12 mouse cellular contexts compared by ENCODE assay signal in genomic region chr9:34559102-34559501, GRCm38 (mm10).
DNase-seq lines count a peak whose midpoint lies in the region; ATAC-seq lines count a peak whose summit lies in the region.
"Had no signal": no experiment of that assay in that cellular context is flagged by ENCODE, and none has a peak within 500 bp of the region (broad histone marks: within the 10 kb centered on the region; RNA-seq: fewer than 3 reads in every experiment).

No protein-coding gene starts in this region.

- 0 out of 2 replicates have a peak overlapping the region, but pooled peaks have one; percentile 16 for H3K4me2 ChIP-seq in kidney, embryonic 15.5 days
- no peak overlapping the region for H3K4me2 ChIP-seq in embryonic facial prominence, embryonic 13.5 days
- H3K4me2 ChIP-seq in hindbrain, embryonic 12.5 days (replicated peaks) = no peak overlapping the region
- H3K4me2 ChIP-seq in midbrain, embryonic 13.5 days (replicated peaks) = 0 out of 2 replicates have a peak overlapping the region, but pooled peaks have one; percentile 26
- H3K4me2 ChIP-seq: heart, embryonic 13.5 days; liver, embryonic 15.5 days had no signal

- H3K27me3 ChIP-seq in kidney, embryonic 15.5 days = no peaks in the 10 kb centered on the region
- 0 out of 2 replicates have a peak, but pooled peaks cover 2% of the 10 kb centered on the region for H3K27me3 ChIP-seq in embryonic facial prominence, embryonic 13.5 days
- H3K27me3 ChIP-seq in hindbrain, embryonic 12.5 days = no peaks in the 10 kb centered on the region
- peaks cover 9% of the 10 kb centered on the region; the same call in 1 of the 2 replicates for H3K27me3 ChIP-seq in midbrain, embryonic 13.5 days
- H3K27me3 ChIP-seq: embryonic facial prominence, embryonic 12.5 days; liver, embryonic 15.5 days had no signal

- WGBS in kidney, embryonic 15.5 days = 57% methylated on average over 9 of the region's 9 CpGs
- WGBS in embryonic facial prominence, embryonic 13.5 days = 84% methylated on average over 9 of the region's 9 CpGs
- WGBS in hindbrain, embryonic 12.5 days = 84% methylated on average over 9 of the region's 9 CpGs
- 86% methylated on average over 9 of the region's 9 CpGs for WGBS in midbrain, embryonic 13.5 days

- H3K27ac ChIP-seq in kidney, embryonic 15.5 days = 0 out of 2 replicates have a peak overlapping the region, but pooled peaks have one; percentile 32
- H3K27ac ChIP-seq in embryonic facial prominence, embryonic 13.5 days = 0 out of 2 replicates have a peak overlapping the region, but pooled peaks have one; percentile 0
- peak overlapping the region; percentile 78; the same call in 1 of the 2 replicates for H3K27ac ChIP-seq in hindbrain, embryonic 12.5 days
- H3K27ac ChIP-seq in midbrain, embryonic 13.5 days = 0 out of 2 replicates have a peak overlapping the region, but pooled peaks have one; percentile 52
- H3K27ac ChIP-seq: heart, embryonic 13.5 days; liver, embryonic 15.5 days had no signal

- intact Hi-C loops in left cerebral cortex, postnatal 36 days (cut with DNase I) = no loop called here

- DNase-seq in kidney, postnatal 10 days = no peak
- no peak for DNase-seq in lung, adult 18-20 months
- no peak for DNase-seq in ovary, postnatal 36 days (ENCODE audit: low spot score)
- no peak for DNase-seq in left cerebral cortex, postnatal 36 days (ENCODE audit: low spot score in 2 of 2)
- DNase-seq: thymus, adult 2 months had no signal

- H3K4me1 ChIP-seq in kidney, embryonic 15.5 days = peaks cover 23% of the 10 kb centered on the region
- H3K4me1 ChIP-seq in embryonic facial prominence, embryonic 13.5 days = peaks cover 16% of the 10 kb centered on the region
- H3K4me1 ChIP-seq in hindbrain, embryonic 12.5 days = peaks cover 41% of the 10 kb centered on the region
- peaks cover 52% of the 10 kb centered on the region for H3K4me1 ChIP-seq in midbrain, embryonic 13.5 days (replicated peaks)
- H3K4me1 ChIP-seq: heart, embryonic 13.5 days; liver, embryonic 15.5 days had no signal

- no peak overlapping the region for H3K9ac ChIP-seq in kidney, embryonic 15.5 days
- H3K9ac ChIP-seq in embryonic facial prominence, embryonic 13.5 days = no peak overlapping the region
- no peak overlapping the region for H3K9ac ChIP-seq in hindbrain, embryonic 12.5 days
- no peak overlapping the region for H3K9ac ChIP-seq in midbrain, embryonic 13.5 days (replicated peaks)
- H3K9ac ChIP-seq: embryonic facial prominence, embryonic 12.5 days; heart, embryonic 13.5 days; liver, embryonic 15.5 days had no signal

- peak; percentile 53; the same call in 1 of the 2 replicates for ATAC-seq in kidney, embryonic 15.5 days (replicated peaks; ENCODE audit: low FRiP score)
- no peak for ATAC-seq in embryonic facial prominence, embryonic 13.5 days (ENCODE audit: insufficient number of reproducible peaks, insufficient read depth, low FRiP score, low TSS enrichment, low read depth)
- no peak for ATAC-seq in hindbrain, embryonic 12.5 days (ENCODE audit: low FRiP score)
- no peak for ATAC-seq in midbrain, embryonic 13.5 days

- H3K36me3 ChIP-seq in kidney, embryonic 15.5 days = no peaks in the 10 kb centered on the region
- no peaks in the 10 kb centered on the region for H3K36me3 ChIP-seq in embryonic facial prominence, embryonic 13.5 days
- H3K36me3 ChIP-seq in hindbrain, embryonic 12.5 days = no peaks in the 10 kb centered on the region
- H3K36me3 ChIP-seq in midbrain, embryonic 13.5 days = no peaks in the 10 kb centered on the region
- H3K36me3 ChIP-seq: embryonic facial prominence, embryonic 12.5 days; heart, embryonic 13.5 days; liver, embryonic 15.5 days had no signal

- no peak overlapping the region for H3K4me3 ChIP-seq in kidney, embryonic 15.5 days (replicated peaks)
- H3K4me3 ChIP-seq in embryonic facial prominence, embryonic 13.5 days = no peak overlapping the region
- no peak overlapping the region for H3K4me3 ChIP-seq in hindbrain, embryonic 12.5 days
- H3K4me3 ChIP-seq in midbrain, embryonic 13.5 days (replicated peaks) = no peak overlapping the region
- H3K4me3 ChIP-seq: embryonic facial prominence, embryonic 12.5 days; heart, embryonic 13.5 days; liver, embryonic 15.5 days had no signal

- no peaks in the 10 kb centered on the region for H3K9me3 ChIP-seq in kidney, embryonic 15.5 days (replicated peaks)
- no peaks in the 10 kb centered on the region for H3K9me3 ChIP-seq in embryonic facial prominence, embryonic 13.5 days
- H3K9me3 ChIP-seq in hindbrain, embryonic 12.5 days (replicated peaks) = no peaks in the 10 kb centered on the region
- H3K9me3 ChIP-seq in midbrain, embryonic 13.5 days = no peaks in the 10 kb centered on the region
- H3K9me3 ChIP-seq: embryonic facial prominence, embryonic 12.5 days; heart, embryonic 13.5 days; liver, embryonic 15.5 days had no signal

Comparison
In these comparisons a context has a peak if more than half of its experiments do, and no peak if none do; other contexts are left out.
1. H3K27ac ChIP-seq: peak in every context shown above with its lines; median percentile 78 in hindbrain, embryonic 12.5 days; 52 in midbrain, embryonic 13.5 days; 32 in kidney, embryonic 15.5 days; 0 in embryonic facial prominence, embryonic 13.5 days.
2. H3K4me2 ChIP-seq: peak in kidney, embryonic 15.5 days (single experiment) and midbrain, embryonic 13.5 days (single experiment); none in embryonic facial prominence, embryonic 13.5 days (single experiment) and hindbrain, embryonic 12.5 days (single experiment).